In genomic region chr10:70437289-70437688, GRCm38 (mm10) we compare ENCODE assay signal across 11 mouse cellular contexts. TPM values are rescaled to one million over a fixed set of nuclear protein-coding genes. Genes with fewer than 3 reads are reported as not detected.
DNase-seq lines count a peak whose midpoint lies in the region; ATAC-seq lines count a peak whose summit lies in the region.
"Had no signal": no experiment of that assay in that cellular context is flagged by ENCODE, and none has a peak within 500 bp of the region (broad histone marks: within the 10 kb centered on the region; RNA-seq: fewer than 3 reads in every experiment).

No protein-coding gene starts in this region.

- peak; percentile 73 for ATAC-seq in heart, embryonic 12.5 days (ENCODE audit: insufficient number of reproducible peaks, low FRiP score)
- ATAC-seq: hindbrain, postnatal 0 days had no signal

- H3K4me2 ChIP-seq in heart, embryonic 12.5 days, result no peak overlapping the region
- H3K4me2 ChIP-seq: forebrain, embryonic 12.5 days had no signal

- peaks cover 5% of the 10 kb centered on the region; the same call in 1 of the 2 replicates for H3K9me3 ChIP-seq in heart, embryonic 12.5 days (replicated peaks)
- H3K9me3 ChIP-seq: forebrain, embryonic 12.5 days had no signal

- WGBS in heart, embryonic 12.5 days, result 60% methylated on average over 5 of the region's 5 CpGs

- H3K27me3 ChIP-seq in heart, embryonic 12.5 days (replicated peaks), result no peaks in the 10 kb centered on the region
- H3K27me3 ChIP-seq: forebrain, embryonic 12.5 days had no signal

- DNase-seq in ovary, postnatal 10 days (ENCODE audit: low spot score), result peak; percentile 4
- DNase-seq in ovary, postnatal 14 days (ENCODE audit: low spot score), result no peak
- DNase-seq in kidney, postnatal 10 days, result peak; percentile 84
- DNase-seq in skeletal muscle tissue, adult 2 months (ENCODE audit: low read depth, low spot score), result peak; percentile 54
- DNase-seq in frontal cortex, postnatal 25 days (ENCODE audit: low spot score in 2 of 2), result no peak
- DNase-seq in embryo, embryonic 11 days, result no peak
- DNase-seq in thymus, postnatal 36 days, result no peak
- DNase-seq: cerebellum, postnatal 36 days had no signal

- H3K36me3 ChIP-seq in heart, embryonic 12.5 days, result no peaks in the 10 kb centered on the region
- H3K36me3 ChIP-seq: forebrain, embryonic 12.5 days had no signal

- H3K27ac ChIP-seq in heart, embryonic 12.5 days (ENCODE audit: poor library complexity, severe bottlenecking), result 0 out of 2 replicates have a peak overlapping the region, but pooled peaks have one; percentile 26
- H3K27ac ChIP-seq: forebrain, embryonic 12.5 days; hindbrain, postnatal 0 days had no signal

- H3K4me1 ChIP-seq in heart, embryonic 12.5 days (replicated peaks), result peaks cover 7% of the 10 kb centered on the region; the same call in 1 of the 2 replicates

- H3K4me3 ChIP-seq in heart, embryonic 12.5 days, result no peak overlapping the region
- H3K4me3 ChIP-seq: forebrain, embryonic 12.5 days had no signal

- no peak overlapping the region for H3K9ac ChIP-seq in heart, embryonic 12.5 days
- H3K9ac ChIP-seq: forebrain, embryonic 12.5 days had no signal

RNA-seq across cellular contexts. Expression of gene Fam13c, which starts 3.0 kb away (rescaled TPM):
- polyA plus RNA-seq in heart, embryonic 12.5 days (2016; fragmentation: Nextera tagmentation; extraction: Ambion mirVana), result 10.0 TPM in 2 replicates

Comparison
In these comparisons a context has a peak if more than half of its experiments do, and no peak if none do; other contexts are left out.
1. DNase-seq: peak in ovary, postnatal 10 days (single experiment), kidney, postnatal 10 days (single experiment) and skeletal muscle tissue, adult 2 months (single experiment); none in ovary, postnatal 14 days (single experiment), frontal cortex, postnatal 25 days (0 of 2), embryo, embryonic 11 days (single experiment) and thymus, postnatal 36 days (0 of 2).